Mouse (Mus musculus) lung, postnatal 0 days (tissue): ENCODE measurements at regions not wholly inside any gene's neighbourhood (a gene's known extent, or its start where the extent isn't known, plus 50 kb on each side); places are given as distances from the start of the nearest gene placed in this dataset.

Experiments
- ATAC-seq: fragments of 200-750 bp; cut with Nextera tagmentation; 2 replicates; pipeline ENCODE4 v1.8.0; 2017; ENCODE audit warnings: moderate library complexity
- DNase-seq: peaks from one replicate; pipeline ENCODE4 v3.0.0-alpha.2; 2016; ENCODE audit warnings: low spot score
- H3K27ac ChIP-seq: fragments of 300-500 bp; sonication (generic); 2 replicates; pipeline ENCODE4 v1.5.1; 2014; ENCODE audit warnings: antibody characterized with exemption, mild to moderate bottlenecking, low read length, mixed read lengths
- H3K27me3 ChIP-seq: fragments of 300-500 bp; sonication (generic); replicated peaks from 2 replicates; pipeline ENCODE4 v1.6.1; 2014; ENCODE audit warnings: low read length, mixed read lengths; ENCODE audit not compliant: insufficient read depth
- H3K36me3 ChIP-seq: fragments of 300-500 bp; sonication (generic); 2 replicates; pipeline ENCODE4 v1.6.1; 2014; ENCODE audit warnings: low read length, mixed read lengths; ENCODE audit not compliant: insufficient read depth
- H3K4me1 ChIP-seq: fragments of 300-500 bp; sonication (generic); 2 replicates; pipeline ENCODE4 v1.6.1; 2014; ENCODE audit warnings: antibody characterized with exemption, low read depth, low read length, mixed read lengths; ENCODE audit not compliant: insufficient read depth
- H3K4me2 ChIP-seq: fragments of 300-500 bp; sonication (generic); replicated peaks from 2 replicates; pipeline ENCODE4 v1.6.1; 2014; ENCODE audit warnings: low read depth, mild to moderate bottlenecking, low read length, moderate library complexity, mixed read lengths
- H3K4me3 ChIP-seq: fragments of 300-500 bp; sonication (generic); 2 replicates; pipeline ENCODE4 v1.5.1; 2014; ENCODE audit warnings: low read depth, low read length
- H3K9ac ChIP-seq: fragments of 300-500 bp; sonication (generic); replicated peaks from 2 replicates; pipeline ENCODE4 v1.6.1; 2014; ENCODE audit warnings: low read depth, mild to moderate bottlenecking
- H3K9me3 ChIP-seq: fragments of 300-500 bp; sonication (generic); 2 replicates; pipeline ENCODE4 v1.6.1; 2016; ENCODE audit warnings: low read length, mixed read lengths
- CTCF ChIP-seq: IDR thresholded peaks from 2 replicates; pipeline ENCODE4 v1.5.1; 2016; ENCODE audit warnings: antibody characterized with exemption, mild to moderate bottlenecking
- EP300 ChIP-seq: IDR thresholded peaks from 2 replicates; pipeline ENCODE4 v1.6.1; 2016; ENCODE audit warnings: antibody characterized with exemption, mild to moderate bottlenecking, control low read depth
- WGBS: fragments of 180-500 bp; shearing (Covaris S2); extraction: QIAGEN DNeasy Blood & Tissue Kit; methylation state at CpG from one replicate; pipeline ENCODE4 v1.1.7; 2014; 5-methylcytosine and 5-hydroxymethylcytosine counted together

DNA sequence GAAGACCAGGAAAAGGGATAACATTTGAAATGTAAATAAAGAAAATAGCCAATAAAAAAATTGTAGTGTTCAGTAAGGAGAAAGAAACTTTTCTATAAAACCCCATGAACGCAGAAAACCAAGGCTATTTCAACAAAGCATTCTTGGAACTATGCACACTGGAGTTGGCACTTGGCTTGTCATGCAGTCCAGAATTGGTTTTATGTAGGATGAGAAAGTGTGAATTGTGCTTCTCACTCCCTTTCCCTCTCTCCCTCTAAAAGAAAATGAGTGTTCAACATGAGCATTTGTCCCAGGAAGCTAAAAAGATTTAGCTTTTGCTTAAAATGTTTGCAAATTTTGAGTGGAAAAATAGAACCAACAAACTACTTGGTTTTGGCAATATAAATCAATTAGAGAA is 841.6 kb upstream of the Adam24 start:
- no peak for ATAC-seq
- 70% methylated on average over 1 of the region's 1 CpGs for WGBS
- no peaks in the 10 kb centered on the region for H3K36me3 ChIP-seq
- no peak for DNase-seq
- no peak overlapping the region for H3K9ac ChIP-seq
- H3K4me3 ChIP-seq: no peak overlapping the region
- no peak overlapping the region for H3K4me2 ChIP-seq
- H3K27me3 ChIP-seq: no peaks in the 10 kb centered on the region
- no peaks in the 10 kb centered on the region for H3K4me1 ChIP-seq
- no peak overlapping the region for H3K27ac ChIP-seq
- H3K9me3 ChIP-seq: no peaks in the 10 kb centered on the region
- TF ChIP-seq EP300 (no peak), CTCF (no peak)

DNA sequence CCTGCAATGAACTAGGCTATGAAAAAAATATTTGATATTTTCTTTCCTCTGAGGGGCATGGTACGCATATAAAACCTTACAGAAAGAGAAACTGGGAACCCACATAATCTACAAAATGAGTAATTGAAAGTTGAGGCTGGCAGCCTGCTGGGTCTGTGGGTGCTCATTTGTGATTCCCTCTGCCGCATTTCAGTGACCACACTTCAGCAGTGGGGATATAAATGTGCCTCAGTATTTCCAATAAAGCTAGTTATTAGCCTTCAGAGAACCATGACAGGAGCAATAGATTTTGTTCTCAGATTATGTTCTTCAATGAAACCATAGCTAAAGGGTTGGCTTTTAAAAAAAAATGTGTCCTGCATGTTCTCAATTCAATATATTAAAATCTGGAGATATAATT is 828.0 kb upstream of the Adam24 start:
- no peaks in the 10 kb centered on the region for H3K27me3 ChIP-seq
- H3K4me3 ChIP-seq: no peak overlapping the region
- WGBS: 85% methylated on average over 2 of the region's 2 CpGs
- DNase-seq (no peak), ATAC-seq (no peak)
- no peaks in the 10 kb centered on the region for H3K4me1 ChIP-seq
- no peak overlapping the region for H3K4me2 ChIP-seq
- TF ChIP-seq CTCF: no peak
- no peak for TF ChIP-seq EP300
- no peaks in the 10 kb centered on the region for H3K36me3 ChIP-seq
- H3K9me3 ChIP-seq: no peaks in the 10 kb centered on the region
- no peak overlapping the region for H3K27ac ChIP-seq
- no peak overlapping the region for H3K9ac ChIP-seq

DNA sequence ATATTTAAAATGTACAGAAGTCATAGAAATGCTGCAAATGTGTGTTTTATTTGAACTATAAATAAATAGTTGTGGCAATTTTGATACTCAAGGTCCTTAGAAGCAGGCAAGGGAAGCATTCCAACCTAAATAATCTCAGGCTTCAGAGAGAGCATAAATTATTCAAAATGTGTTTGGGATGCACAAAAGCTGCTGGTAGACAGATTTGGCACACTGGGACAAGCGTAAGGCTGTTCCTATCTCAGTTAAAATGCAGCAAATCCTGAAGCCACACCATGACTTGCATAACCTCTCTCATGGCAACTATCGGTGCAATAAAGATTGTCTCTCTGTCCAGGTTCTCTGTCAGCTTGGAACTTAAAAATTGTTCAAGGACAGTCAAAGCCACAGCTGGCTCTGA is 812.3 kb upstream of the Adam24 start:
- Histone ChIP-seq H3K4me2 (no peak overlapping the region), H3K27ac (no peak overlapping the region), H3K27me3 (no peaks in the 10 kb centered on the region), H3K4me1 (no peaks in the 10 kb centered on the region), H3K36me3 (no peaks in the 10 kb centered on the region), H3K4me3 (no peak overlapping the region), H3K9me3 (no peaks in the 10 kb centered on the region), H3K9ac (no peak overlapping the region)
- TF ChIP-seq CTCF (no peak), EP300 (no peak)
- DNase-seq: no peak
- ATAC-seq: no peak
- WGBS: 50% methylated on average over 2 of the region's 2 CpGs

GRCm38 (mm10) chr8:39902251-39902650 is 772.6 kb upstream of the Adam24 start:
- Histone ChIP-seq H3K27me3 (no peaks in the 10 kb centered on the region), H3K36me3 (no peaks in the 10 kb centered on the region), H3K9me3 (no peaks in the 10 kb centered on the region), H3K4me2 (no peak overlapping the region), H3K27ac (no peak overlapping the region), H3K4me1 (no peaks in the 10 kb centered on the region), H3K9ac (no peak overlapping the region), H3K4me3 (no peak overlapping the region)
- WGBS: 68% methylated on average over 1 of the region's 1 CpGs
- no peak for TF ChIP-seq CTCF
- no peak for TF ChIP-seq EP300
- ATAC-seq (no peak), DNase-seq (no peak)

- WGBS: 38% methylated on average over 2 of the region's 2 CpGs
- TF ChIP-seq CTCF (no peak), EP300 (no peak)
- no peak overlapping the region for H3K4me3 ChIP-seq
- H3K4me2 ChIP-seq: no peak overlapping the region
- H3K36me3 ChIP-seq: no peaks in the 10 kb centered on the region
- no peak for DNase-seq
- no peaks in the 10 kb centered on the region for H3K9me3 ChIP-seq
- H3K27me3 ChIP-seq: no peaks in the 10 kb centered on the region
- H3K4me1 ChIP-seq: no peaks in the 10 kb centered on the region
- H3K9ac ChIP-seq: no peak overlapping the region
- ATAC-seq: no peak
- H3K27ac ChIP-seq: no peak overlapping the region
Observed at GRCm38 (mm10) chr8:39912926-39913325, 762.0 kb upstream of the Adam24 start.

GRCm38 (mm10) chr8:39921336-39921735 is 753.5 kb upstream of the Adam24 start:
- DNase-seq: no peak
- H3K4me2 ChIP-seq: no peak overlapping the region
- H3K4me3 ChIP-seq: no peak overlapping the region
- H3K27me3 ChIP-seq: no peaks in the 10 kb centered on the region
- H3K27ac ChIP-seq: no peak overlapping the region
- no peaks in the 10 kb centered on the region for H3K36me3 ChIP-seq
- no peak overlapping the region for H3K9ac ChIP-seq
- WGBS: 67% methylated on average over 2 of the region's 2 CpGs
- TF ChIP-seq CTCF (no peak), EP300 (no peak)
- no peaks in the 10 kb centered on the region for H3K4me1 ChIP-seq
- no peaks in the 10 kb centered on the region for H3K9me3 ChIP-seq
- ATAC-seq: no peak

GRCm38 (mm10) chr8:39923741-39924140 is 751.1 kb upstream of the Adam24 start:
- TF ChIP-seq CTCF: no peak
- TF ChIP-seq EP300: no peak
- Histone ChIP-seq H3K4me3 (no peak overlapping the region), H3K27ac (no peak overlapping the region), H3K4me2 (no peak overlapping the region), H3K4me1 (no peaks in the 10 kb centered on the region), H3K36me3 (no peaks in the 10 kb centered on the region), H3K9me3 (no peaks in the 10 kb centered on the region), H3K9ac (no peak overlapping the region), H3K27me3 (no peaks in the 10 kb centered on the region)
- ATAC-seq (no peak), DNase-seq (no peak)
- WGBS: 62% methylated on average over 2 of the region's 2 CpGs
